Mouse (Mus musculus) Patski (cell line): ENCODE measurements at regions not wholly inside any gene's neighbourhood (a gene's known extent, or its start where the extent isn't known, plus 50 kb on each side); places are given as distances from the start of the nearest gene placed in this dataset.

Experiments used
- ATAC-seq: fragments of 100-300 bp; one replicate; pipeline ENCODE4 v1.8.0; 2021
- CTCF ChIA-PET: fragments of 350-600 bp; sonication (Branson Sonifier 250); formaldehyde crosslinking; loops from one replicate; lab custom pipeline; 2022; ENCODE audit warnings: inconsistent platforms; lab: Charles Lee
- POLR2A ChIA-PET: fragments of 350-600 bp; sonication (Branson Sonifier 250); formaldehyde crosslinking; loops from one replicate; lab custom pipeline; 2022; ENCODE audit warnings: antibody characterized with exemption, inconsistent platforms; lab: Charles Lee
- DNase-seq: peaks from one replicate; pipeline ENCODE4 v3.0.0-alpha.2; 2011; ENCODE audit warnings: low read depth, low spot score
- H3K27me3 ChIP-seq: fragments of 371-371 bp; one replicate; pipeline ENCODE4 v1.5.1; 2021
- CTCF ChIP-seq: fragments of 100-300 bp; IDR thresholded peaks from one replicate; pipeline ENCODE4 v1.5.1; 2021
- in situ Hi-C: fragments of 300-500 bp; cut with MboI; formaldehyde crosslinking; loops from 3 replicates; pipeline ENCODE4 v1.11.1; 2018; ENCODE audit warnings: low pct_unique_long_range_greater_than_20kb, mixed read lengths

DNA sequence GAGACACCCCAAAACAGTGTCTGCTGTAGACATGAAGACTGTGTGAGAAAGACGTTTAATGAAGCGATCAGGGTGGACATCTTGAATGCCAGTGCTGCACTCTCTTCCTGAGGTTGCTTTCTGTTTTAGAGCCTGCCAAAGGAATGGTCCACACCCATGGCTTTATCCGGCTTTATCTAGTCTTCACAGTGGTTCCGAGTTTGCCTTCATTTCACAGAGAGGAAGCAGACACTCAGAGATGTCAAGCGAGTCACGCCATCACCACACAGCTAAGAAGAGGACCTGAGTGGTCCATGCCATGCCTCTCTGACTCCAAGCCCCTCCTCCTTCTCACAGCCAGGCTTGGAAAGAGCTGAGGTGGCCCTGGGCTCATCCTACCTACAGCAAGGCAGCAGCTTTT is 182.7 kb downstream of the Matn1 start:
- ChIA-PET CTCF (no interaction called here), POLR2A (no interaction called here)
- in situ Hi-C loops: no loop called here
- no peak for TF ChIP-seq CTCF
- ATAC-seq (no peak), DNase-seq (no peak)
- H3K27me3 ChIP-seq: no peaks in the 10 kb centered on the region

DNA sequence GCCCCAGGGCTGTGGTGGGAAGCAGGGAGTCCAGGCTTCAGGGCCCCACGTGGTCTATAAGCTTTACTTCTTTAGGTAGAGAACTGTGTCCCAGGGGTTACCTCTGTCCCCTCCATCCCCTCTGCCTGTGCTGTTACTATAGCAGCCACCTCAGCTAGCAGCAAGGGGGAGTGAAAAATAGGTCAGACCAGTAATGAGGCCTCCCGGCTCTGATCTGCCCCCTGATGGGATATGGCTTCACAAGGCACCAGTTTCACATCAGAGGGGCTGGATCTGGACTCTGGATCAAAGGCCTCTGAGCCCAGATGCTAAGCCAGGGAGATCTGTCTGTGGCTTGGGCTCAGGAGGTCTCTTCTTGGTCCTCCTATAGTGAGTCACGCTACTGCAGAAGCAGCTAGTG is 184.5 kb downstream of the Matn1 start:
- CTCF ChIA-PET: no interaction called here
- ATAC-seq: no peak
- peaks cover 3% of the 10 kb centered on the region for H3K27me3 ChIP-seq
- POLR2A ChIA-PET: no interaction called here
- no peak for DNase-seq
- TF ChIP-seq CTCF: no peak
- in situ Hi-C loops: no loop called here

DNA sequence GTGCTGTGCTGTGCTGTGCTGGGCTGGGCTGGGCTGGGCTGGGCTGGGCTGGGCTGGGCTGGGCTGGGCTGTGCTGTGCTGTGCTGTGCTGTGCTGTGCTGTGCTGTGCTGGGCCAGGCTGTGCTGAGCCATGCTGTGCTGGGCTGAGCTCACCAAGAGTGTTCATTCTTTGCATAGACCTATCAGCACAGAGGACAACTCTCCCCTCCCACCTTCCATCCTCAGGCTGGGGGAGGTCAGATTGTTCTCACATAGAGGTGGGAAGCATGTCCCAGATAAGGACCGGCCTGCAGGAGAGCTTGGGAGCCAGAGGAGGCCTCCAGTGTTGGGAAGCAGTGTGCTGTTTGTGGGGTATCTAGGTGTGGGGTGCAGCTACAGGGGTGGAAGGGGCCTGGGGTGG is 188.0 kb downstream of the Matn1 start:
- ChIA-PET POLR2A (no interaction called here), CTCF (no interaction called here)
- in situ Hi-C loops: no loop called here
- ATAC-seq (no peak), DNase-seq (no peak)
- H3K27me3 ChIP-seq: peaks cover 3% of the 10 kb centered on the region
- no peak for TF ChIP-seq CTCF

DNA sequence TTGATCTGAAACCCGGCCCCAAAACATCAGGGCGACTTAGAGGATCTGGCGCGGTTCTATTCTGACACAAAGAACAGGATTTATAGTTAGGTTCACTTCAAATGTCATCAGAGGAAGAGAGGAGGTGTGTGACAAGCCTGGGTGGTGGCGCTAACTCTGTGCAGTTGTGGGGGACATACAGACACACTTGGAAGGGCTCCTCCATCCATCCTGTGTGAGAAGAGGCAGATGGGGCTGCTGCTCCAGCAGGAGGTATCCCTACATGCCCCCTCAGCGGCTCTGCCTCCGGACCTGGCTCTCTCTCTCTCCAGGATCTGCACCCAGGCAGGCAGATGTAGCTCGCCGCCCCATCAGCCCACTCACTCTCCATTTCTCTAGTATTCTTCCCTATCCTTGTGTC is 188.6 kb downstream of the Matn1 start:
- CTCF ChIA-PET: no interaction called here
- POLR2A ChIA-PET: no interaction called here
- ATAC-seq (no peak), DNase-seq (no peak)
- no peak for TF ChIP-seq CTCF
- in situ Hi-C loops: no loop called here
- H3K27me3 ChIP-seq: peaks cover 3% of the 10 kb centered on the region

- no peak for TF ChIP-seq CTCF
- peaks cover 3% of the 10 kb centered on the region for H3K27me3 ChIP-seq
- ChIA-PET POLR2A (no interaction called here), CTCF (no interaction called here)
- in situ Hi-C loops: no loop called here
- DNase-seq (no peak), ATAC-seq (no peak)
Observed at GRCm38 (mm10) chr4:131135841-131136240, 191.7 kb downstream of the Matn1 start.

- DNase-seq: no peak
- in situ Hi-C loops: no loop called here
- CTCF ChIA-PET: no interaction called here
- ATAC-seq: no peak
- TF ChIP-seq CTCF: no peak
- no peaks in the 10 kb centered on the region for H3K27me3 ChIP-seq
- POLR2A ChIA-PET: no interaction called here
Observed at GRCm38 (mm10) chr4:131138891-131139290, 194.7 kb downstream of the Matn1 start.

- ChIA-PET CTCF (no interaction called here), POLR2A (no interaction called here)
- no peaks in the 10 kb centered on the region for H3K27me3 ChIP-seq
- TF ChIP-seq CTCF: no peak
- DNase-seq (no peak), ATAC-seq (no peak)
- in situ Hi-C loops: no loop called here
Observed at GRCm38 (mm10) chr4:131141890-131142465, 197.8 kb downstream of the Matn1 start.

GRCm38 (mm10) chr4:131145507-131145906 is 201.3 kb downstream of the Matn1 start:
- in situ Hi-C loops: no loop called here

GRCm38 (mm10) chr4:131148042-131148747 is 204.0 kb downstream of the Matn1 start:
- POLR2A ChIA-PET: no interaction called here
- DNase-seq (no peak), ATAC-seq (no peak)
- no peak for TF ChIP-seq CTCF
- CTCF ChIA-PET: no interaction called here
- in situ Hi-C loops: no loop called here
- peaks cover 4% of the 10 kb centered on the region for H3K27me3 ChIP-seq

More at GRCm38 (mm10) chr4:131145507-131145906, 201.3 kb downstream of the Matn1 start:
- no peaks in the 10 kb centered on the region for H3K27me3 ChIP-seq
- DNase-seq: no peak
- ChIA-PET POLR2A (no interaction called here), CTCF (no interaction called here)
- ATAC-seq: no peak
- no peak for TF ChIP-seq CTCF

- ChIA-PET POLR2A (no interaction called here), CTCF (no interaction called here)
- in situ Hi-C loops: no loop called here
- peaks cover 4% of the 10 kb centered on the region for H3K27me3 ChIP-seq
- DNase-seq: no peak
- no peak for ATAC-seq
- TF ChIP-seq CTCF: no peak
Observed at GRCm38 (mm10) chr4:131149466-131149865, 205.3 kb downstream of the Matn1 start.

- CTCF ChIA-PET: no interaction called here
- DNase-seq (no peak), ATAC-seq (no peak)
- POLR2A ChIA-PET: no interaction called here
- in situ Hi-C loops: no loop called here
- TF ChIP-seq CTCF: no peak
- H3K27me3 ChIP-seq: peaks cover 8% of the 10 kb centered on the region
Observed at GRCm38 (mm10) chr4:131159712-131160111, 215.5 kb downstream of the Matn1 start.
